Mouse (Mus musculus) intestine, embryonic 16.5 days (tissue): ENCODE results near the gene Hist1h2bb. TPM values are rescaled to one million over a fixed set of nuclear protein-coding genes. Genes with fewer than 3 reads are reported as not detected.

Experiments used
- ATAC-seq: fragments of 200-750 bp; cut with Nextera tagmentation; 2 replicates; pipeline ENCODE4 v1.8.0; 2017; ENCODE audit warnings: moderate TSS enrichment, moderate library complexity
- H3K27ac ChIP-seq: fragments of 300-500 bp; sonication (generic); 2 replicates; pipeline ENCODE4 v1.5.1; 2014; ENCODE audit warnings: mild to moderate bottlenecking, low read length
- H3K27me3 ChIP-seq: fragments of 300-500 bp; sonication (generic); replicated peaks from 2 replicates; pipeline ENCODE4 v1.6.1; 2014; ENCODE audit warnings: low read length, control low read depth, mixed read lengths; ENCODE audit not compliant: control insufficient read depth, insufficient read depth
- H3K36me3 ChIP-seq: fragments of 300-500 bp; sonication (generic); 2 replicates; pipeline ENCODE4 v1.6.1; 2014; ENCODE audit warnings: low read length, control low read depth; ENCODE audit not compliant: control insufficient read depth, insufficient read depth
- H3K4me1 ChIP-seq: fragments of 300-500 bp; sonication (generic); 2 replicates; pipeline ENCODE4 v1.6.1; 2014; ENCODE audit warnings: low read length, control low read depth, mixed read lengths; ENCODE audit not compliant: control insufficient read depth, insufficient read depth
- H3K4me2 ChIP-seq: fragments of 300-500 bp; sonication (generic); 2 replicates; pipeline ENCODE4 v1.6.1; 2014; ENCODE audit warnings: low read depth, low read length, control low read depth
- H3K4me3 ChIP-seq: fragments of 300-500 bp; sonication (generic); 2 replicates; pipeline ENCODE4 v1.5.1; 2014; ENCODE audit warnings: mild to moderate bottlenecking, low read length
- H3K9ac ChIP-seq: fragments of 300-500 bp; sonication (generic); 2 replicates; pipeline ENCODE4 v1.6.1; 2014; ENCODE audit warnings: low read depth, low read length
- H3K9me3 ChIP-seq: fragments of 300-500 bp; sonication (generic); 2 replicates; pipeline ENCODE4 v1.6.1; 2016; ENCODE audit warnings: low read length, control low read depth; ENCODE audit not compliant: control insufficient read depth
- WGBS: fragments of 180-500 bp; shearing (Covaris S2); extraction: QIAGEN DNeasy Blood & Tissue Kit; methylation state at CpG from one replicate; pipeline ENCODE4 v1.1.7; 2014; 5-methylcytosine and 5-hydroxymethylcytosine counted together
- polyA plus RNA-seq: library from polyadenylated mRNA; unstranded; fragments of >200 nt; fragmentation: Nextera tagmentation; extraction: Ambion mirVana; gene quantifications from 2 replicates; pipeline ENCODE4 v1.2.1, GENCODE M21; 2015

Gene Hist1h2bb
- polyA plus RNA-seq, 1 experiment from 2014 or later = 2.0 TPM

- H3K9me3 ChIP-seq = no peaks in the 10 kb centered on the region
- no peaks in the 10 kb centered on the region for H3K36me3 ChIP-seq
- no peak for ATAC-seq
- H3K4me2 ChIP-seq = peak overlapping the region; percentile 56
- peaks cover 8% of the 10 kb centered on the region; the same call in 1 of the 2 replicates for H3K4me1 ChIP-seq
- peak overlapping the region; percentile 41 for H3K4me3 ChIP-seq
- no peaks in the 10 kb centered on the region for H3K27me3 ChIP-seq
- 4% methylated on average over 6 of the region's 6 CpGs for WGBS
- H3K27ac ChIP-seq = peak overlapping the region; percentile 61; the same call in 1 of the 2 replicates
- peak overlapping the region; percentile 54 for H3K9ac ChIP-seq
Measured at GRCm38 (mm10) chr13:23752742-23753172, 6.2 kb downstream of the Hist1h2bb start.

DNA sequence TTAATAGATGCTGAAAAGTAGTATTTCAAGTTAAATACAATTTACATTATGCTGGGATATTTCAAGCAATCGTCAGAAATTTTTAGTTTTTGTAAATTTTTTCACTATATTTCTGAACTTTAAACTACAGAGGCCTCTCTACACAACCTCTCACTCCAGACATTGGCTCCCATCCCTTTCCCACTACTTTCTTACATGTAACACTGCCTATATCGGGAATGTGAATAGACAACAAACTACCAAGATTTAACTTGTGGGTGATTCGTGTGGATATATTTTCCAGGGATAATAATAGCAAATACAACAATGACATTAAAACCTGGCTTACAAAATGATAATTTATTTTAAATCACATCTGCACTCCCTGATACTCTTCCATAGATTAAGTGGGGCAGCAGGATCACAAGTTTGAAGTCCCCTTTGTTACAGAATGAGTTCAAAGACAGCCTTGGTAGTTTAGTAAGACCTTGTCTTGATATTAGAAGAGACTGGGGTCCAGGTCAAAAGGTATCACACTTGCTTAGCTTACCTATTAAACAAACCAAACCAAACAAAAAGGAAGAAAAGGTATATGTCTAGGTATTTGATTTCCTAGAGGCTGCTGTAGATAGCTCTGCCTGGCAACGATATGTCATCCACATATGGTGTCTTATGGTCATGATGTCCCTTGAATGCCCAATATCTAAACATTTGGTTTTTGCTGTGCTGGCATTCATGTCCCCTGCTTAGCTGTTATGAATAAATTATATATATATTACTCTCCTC lies 7.0 kb downstream of the Hist1h2bb start:
- WGBS = 57% methylated on average over 4 of the region's 4 CpGs
- no peaks in the 10 kb centered on the region for H3K36me3 ChIP-seq
- no peaks in the 10 kb centered on the region for H3K27me3 ChIP-seq
- H3K4me3 ChIP-seq = no peak overlapping the region
- H3K27ac ChIP-seq = no peak overlapping the region
- no peak for ATAC-seq
- H3K4me2 ChIP-seq = no peak overlapping the region; the same call in 1 of the 2 replicates
- H3K9me3 ChIP-seq = no peaks in the 10 kb centered on the region
- 0 out of 2 replicates have a peak, but pooled peaks cover 3% of the 10 kb centered on the region for H3K4me1 ChIP-seq
- H3K9ac ChIP-seq = no peak overlapping the region

- ATAC-seq = no peak
Measured at GRCm38 (mm10) chr13:23755000-23755399, 8.5 kb downstream of the Hist1h2bb start.

DNA sequence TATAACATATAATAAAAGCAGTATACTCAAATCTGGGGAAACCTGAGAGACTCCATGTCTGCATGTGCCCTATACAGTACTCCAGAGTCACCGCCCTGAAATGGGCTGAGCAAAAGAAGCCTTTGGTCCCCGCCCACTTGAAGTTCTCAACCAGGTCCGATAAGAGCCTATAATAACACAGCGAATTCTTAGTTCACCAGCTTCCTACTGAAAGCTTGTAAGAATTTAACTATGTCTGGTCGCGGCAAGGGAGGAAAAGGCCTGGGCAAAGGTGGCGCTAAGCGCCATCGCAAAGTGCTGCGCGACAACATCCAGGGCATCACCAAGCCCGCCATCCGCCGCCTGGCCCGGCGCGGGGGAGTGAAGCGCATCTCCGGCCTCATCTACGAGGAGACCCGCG lies 10.3 kb downstream of the Hist1h2bb start, which contains the start of gene Hist1h4b:
TSS of gene Hist1h4b (plus strand) at position 224 of the 400 bp plus-strand sequence.
- ATAC-seq = peak; percentile 78
- Histone ChIP-seq H3K4me2 (peak within 1 kb of the TSS; percentile 67), H3K4me3 (peak within 1 kb of the TSS; percentile 46)

More at GRCm38 (mm10) chr13:23755000-23755399, 8.5 kb downstream of the Hist1h2bb start:
- H3K4me1 ChIP-seq = 0 out of 2 replicates have a peak, but pooled peaks cover 7% of the 10 kb centered on the region
- no peaks in the 10 kb centered on the region for H3K9me3 ChIP-seq
- no peaks in the 10 kb centered on the region for H3K27me3 ChIP-seq
- no peak overlapping the region for H3K9ac ChIP-seq
- H3K27ac ChIP-seq = no peak overlapping the region
- H3K4me3 ChIP-seq = no peak overlapping the region
- no peak overlapping the region for H3K4me2 ChIP-seq
- H3K36me3 ChIP-seq = no peaks in the 10 kb centered on the region

GRCm38 (mm10) chr13:23757211-23757773 lies 10.8 kb downstream of the Hist1h2bb start:
- ATAC-seq = peak; percentile 6; the same call in 1 of the 2 replicates
- under 1% methylated on average over 18 of the region's 23 CpGs for WGBS
- peak overlapping the region; percentile 68 for H3K9ac ChIP-seq
- H3K36me3 ChIP-seq = no peaks in the 10 kb centered on the region
- H3K4me2 ChIP-seq = peak overlapping the region; percentile 67
- H3K4me1 ChIP-seq = 0 out of 2 replicates have a peak, but pooled peaks cover 12% of the 10 kb centered on the region
- H3K27ac ChIP-seq = peak overlapping the region; percentile 92
- H3K9me3 ChIP-seq = no peaks in the 10 kb centered on the region
- H3K27me3 ChIP-seq = no peaks in the 10 kb centered on the region
- peak overlapping the region; percentile 46 for H3K4me3 ChIP-seq

More for the DNA sequence above, 10.3 kb downstream of the Hist1h2bb start, which contains the start of gene Hist1h4b:
- WGBS = 1% methylated on average over 12 of the region's 22 CpGs
- Histone ChIP-seq H3K36me3 (no peaks in the 10 kb centered on the region), H3K27ac (peak within 1 kb of the TSS; percentile 92), H3K27me3 (no peaks in the 10 kb centered on the region), H3K9ac (peak within 1 kb of the TSS; percentile 68), H3K4me1 (0 out of 2 replicates have a peak, but pooled peaks cover 12% of the 10 kb centered on the region), H3K9me3 (no peaks in the 10 kb centered on the region)

GRCm38 (mm10) chr13:23757921-23758320 lies 11.4 kb downstream of the Hist1h2bb start:
- H3K9ac ChIP-seq = no peak overlapping the region
- H3K4me1 ChIP-seq = 0 out of 2 replicates have a peak, but pooled peaks cover 12% of the 10 kb centered on the region
- H3K27me3 ChIP-seq = no peaks in the 10 kb centered on the region
- ATAC-seq = no peak
- no peak overlapping the region for H3K4me3 ChIP-seq
- 44% methylated on average over 3 of the region's 3 CpGs for WGBS
- H3K4me2 ChIP-seq = no peak overlapping the region
- H3K9me3 ChIP-seq = no peaks in the 10 kb centered on the region
- H3K27ac ChIP-seq = no peak overlapping the region
- H3K36me3 ChIP-seq = no peaks in the 10 kb centered on the region

- 82% methylated on average over 3 of the region's 3 CpGs for WGBS
- no peaks in the 10 kb centered on the region for H3K27me3 ChIP-seq
- H3K4me3 ChIP-seq = no peak overlapping the region
- H3K36me3 ChIP-seq = no peaks in the 10 kb centered on the region
- ATAC-seq = no peak
- H3K4me2 ChIP-seq = no peak overlapping the region
- H3K4me1 ChIP-seq = peaks cover 21% of the 10 kb centered on the region
- H3K9ac ChIP-seq = no peak overlapping the region
- no peak overlapping the region for H3K27ac ChIP-seq
- H3K9me3 ChIP-seq = no peaks in the 10 kb centered on the region
Measured at GRCm38 (mm10) chr13:23759251-23759771, 12.8 kb downstream of the Hist1h2bb start.

DNA sequence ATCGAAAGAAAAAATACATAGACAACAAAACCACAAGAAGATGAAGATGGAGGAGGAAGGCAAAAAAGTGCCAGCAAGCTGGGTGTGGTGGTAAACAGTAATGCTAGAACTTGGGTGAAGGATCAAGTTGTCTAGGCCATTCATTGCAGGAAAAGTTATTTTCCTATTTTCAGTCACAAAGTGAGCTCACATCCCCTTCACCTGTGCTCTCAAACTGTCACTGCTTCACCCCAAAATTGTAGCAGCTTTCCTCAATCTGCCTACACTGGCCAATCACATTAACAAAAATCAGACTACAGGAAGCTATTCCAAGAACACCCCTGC lies 13.3 kb downstream of the Hist1h2bb start:
- Histone ChIP-seq H3K27ac (peak overlapping the region; percentile 93), H3K4me3 (peak overlapping the region; percentile 50), H3K4me2 (peak overlapping the region; percentile 65), H3K36me3 (no peaks in the 10 kb centered on the region), H3K27me3 (no peaks in the 10 kb centered on the region), H3K9me3 (no peaks in the 10 kb centered on the region), H3K9ac (no peak overlapping the region; the same call in 1 of the 2 replicates), H3K4me1 (peaks cover 26% of the 10 kb centered on the region)
- WGBS = 75% methylated on average over 1 of the region's 1 CpGs
- no peak for ATAC-seq

- Histone ChIP-seq H3K27me3 (no peaks in the 10 kb centered on the region), H3K36me3 (no peaks in the 10 kb centered on the region), H3K27ac (peak overlapping the region; percentile 93), H3K9ac (peak overlapping the region; percentile 64), H3K4me1 (peaks cover 26% of the 10 kb centered on the region), H3K4me3 (peak overlapping the region; percentile 50), H3K4me2 (peak overlapping the region; percentile 65), H3K9me3 (no peaks in the 10 kb centered on the region)
- ATAC-seq = no peak; the same call in 1 of the 2 replicates
- 1% methylated on average over 20 of the region's 27 CpGs for WGBS
Measured at GRCm38 (mm10) chr13:23760240-23760971, 13.9 kb downstream of the Hist1h2bb start.
